Mouse (Mus musculus) naive thymus-derived CD4-positive, alpha-beta T cell, adult 5 months (primary cell): ENCODE measurements around the gene Lpxn. TPM values are rescaled to one million over a fixed set of nuclear protein-coding genes. Genes with fewer than 3 reads are reported as not detected.

Experiments
- polyA plus RNA-seq: library from polyadenylated mRNA; unstranded; fragments of 100-300 nt; shearing (Covaris generic); gene quantifications from one replicate; pipeline ENCODE4 v1.2.1, GENCODE M21; 2017

Lpxn gene
- polyA plus RNA-seq: 66.7 TPM

DNA sequence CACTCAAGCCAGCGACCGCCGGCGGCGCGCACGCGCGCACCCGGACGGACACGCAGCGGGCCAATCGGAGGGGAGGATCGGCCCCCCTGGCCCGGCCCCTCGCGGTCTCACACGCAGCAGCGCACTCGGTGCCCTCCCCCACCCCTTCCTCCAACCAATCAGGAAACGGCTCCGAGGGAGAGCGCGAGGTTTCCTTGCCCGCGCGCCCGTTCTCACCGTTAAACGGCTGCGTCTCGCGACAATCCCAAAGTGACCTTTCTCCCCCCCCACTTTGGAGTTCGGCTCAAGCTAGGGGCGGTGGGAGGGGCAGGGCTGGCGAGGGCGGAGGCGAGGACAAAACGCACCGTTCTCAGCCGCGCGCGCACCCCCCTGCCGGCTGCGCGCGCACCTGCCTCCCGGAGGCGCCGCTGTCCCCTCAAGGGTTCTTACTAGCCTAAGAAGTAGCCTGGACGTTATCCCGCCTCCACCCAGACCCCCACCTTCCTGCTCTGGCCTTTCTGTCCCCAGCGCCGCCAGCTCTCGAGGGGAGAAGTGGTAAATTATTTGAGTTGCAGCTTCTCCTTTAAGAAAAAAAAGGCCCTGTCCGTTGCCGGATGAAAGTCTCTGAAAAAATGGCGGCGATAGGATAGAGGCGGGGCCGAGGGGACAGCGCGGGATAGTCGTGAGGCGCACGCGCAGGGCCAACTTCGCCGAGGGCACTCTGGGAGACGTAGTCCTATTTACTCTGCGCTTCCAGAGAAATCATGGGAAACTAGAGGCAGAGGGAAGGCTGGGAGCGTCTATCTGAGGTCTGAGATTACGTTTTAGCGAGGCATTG is at the start of gene Lpxn, which contains the start of gene Zfp91:
Gene Lpxn, plus strand, starts transcription at position 683 of the 817 bp plus-strand sequence.
Gene Zfp91, minus strand, starts transcription at position 616 of the 817 bp plus-strand sequence.

GRCm38 (mm10) chr19:12765308-12765707 is 30.7 kb upstream of the Lpxn start, which contains the start of gene Cntf:
TSS of gene Cntf (minus strand) at chr19:12765632.

DNA sequence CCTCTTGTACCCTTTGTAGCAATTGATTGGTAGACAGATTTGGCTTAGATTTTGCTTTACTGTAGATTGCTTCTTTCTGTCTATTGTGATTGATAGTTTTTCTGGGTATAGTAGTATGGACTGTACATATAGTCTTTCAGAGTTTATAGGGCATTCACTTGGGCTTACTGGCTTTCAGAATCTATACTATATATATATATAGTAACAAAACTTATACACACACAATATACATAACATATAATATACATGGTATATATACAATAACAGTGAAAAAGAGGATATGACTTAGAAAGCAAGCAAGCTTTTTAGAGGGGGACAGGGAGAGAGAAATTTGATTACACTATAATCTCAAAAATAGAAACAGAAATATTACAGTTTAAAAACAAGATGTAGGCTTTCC is 50.4 kb downstream of the Lpxn start, which contains the start of gene Gm5244:
Gene Gm5244, plus strand, starts transcription at position 301 of the 400 bp plus-strand sequence.

GRCm38 (mm10) chr19:12856983-12857382 is 61.0 kb downstream of the Lpxn start, which contains the start of gene Olfr1444:
TSS of gene Olfr1444 (plus strand) at chr19:12857283.

Other genes with a start within 250 kb of the Lpxn start
- not detected for gene Gm4952, start 196.2 kb upstream of the Lpxn start, polyA plus RNA-seq
- gene Glyat, start 162.9 kb upstream of the Lpxn start, polyA plus RNA-seq: not detected
- gene Olfr1442, start 125.8 kb upstream of the Lpxn start, polyA plus RNA-seq: not detected
- not detected for gene Olfr1443, start 118.1 kb upstream of the Lpxn start, polyA plus RNA-seq
- not detected for gene Keg1, start 100.4 kb upstream of the Lpxn start, polyA plus RNA-seq
- gene Cntf, start 30.6 kb upstream of the Lpxn start, polyA plus RNA-seq: 0.35 TPM
- 20.9 TPM for gene Zfp91, start 67 bp upstream of the Lpxn start, polyA plus RNA-seq
- not detected for gene Gm5244, start 50.5 kb downstream of the Lpxn start, polyA plus RNA-seq
- gene Olfr1444, start 61.1 kb downstream of the Lpxn start, polyA plus RNA-seq: 0.31 TPM
- gene Olfr1445, start 87.7 kb downstream of the Lpxn start, polyA plus RNA-seq: not detected
- 0.34 TPM for gene Olfr1446, start 97.3 kb downstream of the Lpxn start, polyA plus RNA-seq
- gene Olfr1447, start 107.5 kb downstream of the Lpxn start, polyA plus RNA-seq: not detected
- not detected for gene Olfr1448, start 128.2 kb downstream of the Lpxn start, polyA plus RNA-seq
- gene Olfr1449, start 134.6 kb downstream of the Lpxn start, polyA plus RNA-seq: not detected
- gene Olfr1450, start 154.1 kb downstream of the Lpxn start, polyA plus RNA-seq: not detected
- 0.20 TPM for gene Olfr1451, start 198.8 kb downstream of the Lpxn start, polyA plus RNA-seq
- not detected for gene Olfr1453, start 232.1 kb downstream of the Lpxn start, polyA plus RNA-seq